Mouse (Mus musculus) CH12.LX (cell line): Measurements from ENCODE around the gene Gm11127. TPM values are rescaled to one million over a fixed set of nuclear protein-coding genes. Genes with fewer than 3 reads are reported as not detected.

Source experiments
- DNase-seq: peaks from one replicate; pipeline ENCODE4 v3.0.0-alpha.2; 2013; ENCODE audit errors: extremely low read depth
- H3K27ac ChIP-seq: 2 replicates; pipeline ENCODE4 v1.5.1; 2012; ENCODE audit warnings: low read depth, mild to moderate bottlenecking, control low read depth, moderate library complexity; ENCODE audit not compliant: insufficient read depth
- H3K27me3 ChIP-seq: replicated peaks from 2 replicates; pipeline ENCODE3; 2012; ENCODE audit warnings: inconsistent platforms
- H3K36me3 ChIP-seq, 2 experiments: replicated peaks in 1 of 2; 2 replicates each; pipeline versions ENCODE3 to v1.6.1; 2012; ENCODE audit warnings: inconsistent platforms in 1 of 2, low read length in 1 of 2, mild to moderate bottlenecking in 1 of 2, mixed read lengths in 1 of 2, moderate library complexity in 1 of 2; ENCODE audit not compliant: control insufficient read depth in 1 of 2, insufficient read depth in 1 of 2
- H3K4me1 ChIP-seq, 2 experiments: 2 replicates each; pipeline ENCODE4 v1.6.1; 2012; ENCODE audit warnings: inconsistent platforms in 1 of 2, moderate library complexity in 1 of 2; ENCODE audit not compliant: insufficient read depth in 2 of 2, control insufficient read depth in 1 of 2
- H3K4me2 ChIP-seq: 2 replicates; pipeline ENCODE4 v1.6.1; 2012; ENCODE audit warnings: low read depth, mild to moderate bottlenecking, control low read depth; ENCODE audit not compliant: poor library complexity, insufficient read depth, severe bottlenecking
- H3K4me3 ChIP-seq, 3 experiments: fragments of 150-350 bp in 1 of 3; sonication (generic) in 1 of 3; replicated peaks in 1 of 3; 2 replicates each; pipeline versions ENCODE3 to v1.5.1; 2011 to 2012; ENCODE audit warnings: low read depth in 2 of 3, low read length in 2 of 3, mild to moderate bottlenecking in 2 of 3, moderate library complexity in 2 of 3, control low read depth in 1 of 3, improper control_type of control experiment in 1 of 3, inconsistent platforms in 1 of 3, mixed read lengths in 1 of 3; ENCODE audit not compliant: poor library complexity in 1 of 3
- H3K79me2 ChIP-seq: replicated peaks from 2 replicates; pipeline ENCODE4 v1.6.1; 2012; ENCODE audit warnings: mild to moderate bottlenecking, moderate library complexity; ENCODE audit not compliant: control insufficient read depth, poor library complexity, insufficient read depth, severe bottlenecking; ENCODE audit errors: extremely low read depth
- H3K9ac ChIP-seq: 2 replicates; pipeline ENCODE4 v1.6.1; 2012; ENCODE audit warnings: low read depth, mild to moderate bottlenecking, control low read depth, moderate library complexity; ENCODE audit not compliant: insufficient read depth
- H3K9me3 ChIP-seq: replicated peaks from 2 replicates; pipeline ENCODE3; 2012; ENCODE audit warnings: low read length, inconsistent platforms, mixed read lengths
- CHD1 ChIP-seq: IDR thresholded peaks from 2 replicates; pipeline ENCODE4 v1.6.1; 2012; ENCODE audit warnings: low read depth, low read length, improper control_type of control experiment, inconsistent platforms
- CHD2 ChIP-seq: IDR thresholded peaks from 2 replicates; pipeline ENCODE4 v1.6.1; 2011; ENCODE audit warnings: low read length, improper control_type of control experiment
- CTCF ChIP-seq, 2 experiments: IDR thresholded peaks in 1 of 2; conservative IDR thresholded peaks in 1 of 2; 2 replicates each; pipeline ENCODE4 v1.5.1; 2011 to 2012; ENCODE audit warnings: low read depth in 2 of 2, low read length in 2 of 2, improper control_type of control experiment in 1 of 2, inconsistent platforms in 1 of 2, mild to moderate bottlenecking in 1 of 2, moderate library complexity in 1 of 2
- GABPA ChIP-seq: IDR thresholded peaks from 2 replicates; pipeline ENCODE4 v1.6.1; 2012; ENCODE audit warnings: low read depth, low read length, improper control_type of control experiment, inconsistent platforms; ENCODE audit not compliant: insufficient replicate concordance
- JUN ChIP-seq: IDR thresholded peaks from 2 replicates; pipeline ENCODE4 v1.6.1; 2011; ENCODE audit warnings: low read depth, mild to moderate bottlenecking, low read length, improper control_type of control experiment, moderate library complexity; ENCODE audit not compliant: insufficient read depth
- MAX ChIP-seq: IDR thresholded peaks from 2 replicates; pipeline ENCODE4 v1.6.1; 2011; ENCODE audit warnings: low read length, improper control_type of control experiment
- MAZ ChIP-seq: IDR thresholded peaks from 2 replicates; pipeline ENCODE4 v1.6.1; 2012; ENCODE audit warnings: low read depth, mild to moderate bottlenecking, inconsistent platforms, low read length, improper control_type of control experiment, moderate library complexity
- MYC ChIP-seq: IDR thresholded peaks from 2 replicates; pipeline ENCODE4 v1.6.1; 2011; ENCODE audit warnings: low read depth, mild to moderate bottlenecking, improper control_type of control experiment, low read length
- PAX5 ChIP-seq: IDR thresholded peaks from 2 replicates; pipeline ENCODE4 v1.6.1; 2012; ENCODE audit warnings: low read length, inconsistent platforms, mixed read lengths
- POLR2A ChIP-seq: IDR thresholded peaks from 2 replicates; pipeline ENCODE4 v1.6.1; 2011; ENCODE audit warnings: low read depth, mild to moderate bottlenecking, improper control_type of control experiment, low read length
- RAD21 ChIP-seq: IDR thresholded peaks from 2 replicates; pipeline ENCODE4 v1.6.1; 2011; ENCODE audit warnings: low read depth, mild to moderate bottlenecking, low read length, improper control_type of control experiment, moderate library complexity
- SIN3A ChIP-seq: IDR thresholded peaks from 2 replicates; pipeline ENCODE4 v1.6.1; 2012; ENCODE audit warnings: low read length, improper control_type of control experiment, inconsistent platforms
- SMC3 ChIP-seq: IDR thresholded peaks from 2 replicates; pipeline ENCODE4 v1.6.1; 2011; ENCODE audit warnings: low read depth, low read length, improper control_type of control experiment
- TBP ChIP-seq: conservative IDR thresholded peaks from 2 replicates; pipeline ENCODE4 v1.6.1; 2011; ENCODE audit warnings: low read depth, low read length, improper control_type of control experiment
- USF1 ChIP-seq: IDR thresholded peaks from 2 replicates; pipeline ENCODE4 v1.6.1; 2014; ENCODE audit warnings: low read depth, mild to moderate bottlenecking, inconsistent platforms, low read length, improper control_type of control experiment
- USF2 ChIP-seq: conservative IDR thresholded peaks from 2 replicates; pipeline ENCODE4 v1.6.1; 2011; ENCODE audit warnings: low read depth, low read length, improper control_type of control experiment
- ZC3H11A ChIP-seq: IDR thresholded peaks from 2 replicates; pipeline ENCODE4 v1.6.1; 2012; ENCODE audit warnings: low read depth, mild to moderate bottlenecking, inconsistent platforms, low read length, improper control_type of control experiment
- dilution Hi-C: fragments of 300-500 bp; cut with MboI; formaldehyde crosslinking; loops from 2 replicates; pipeline ENCODE4 v1.14.3; 2020; ENCODE audit warnings: low sequenced_read_pairs; ENCODE audit not compliant: extremely low pct_unique_long_range_greater_than_20kb, extremely low pct_ligation_motif_present
- in situ Hi-C: fragments of 300-500 bp; cut with MboI; formaldehyde crosslinking; loops from 3 replicates; pipeline ENCODE4 v1.14.3; 2019; ENCODE audit warnings: low sequenced_read_pairs, low pct_ligation_motif_present, low pct_unique_long_range_greater_than_20kb, mixed read lengths
- polyA plus RNA-seq: library from polyadenylated mRNA; unstranded; fragments of >175 nt; gene quantifications from 2 replicates; pipeline ENCODE4 v1.2.1, GENCODE M21; 2012; ENCODE audit warnings: low read depth; ENCODE audit not compliant: insufficient read length
- total RNA-seq, 2 experiments: library from RNA; depleted of rRNA; stranded (reverse); fragments of 300-350 nt in 1 of 2; fragments of >200 nt in 1 of 2; gene quantifications; 2 replicates each; pipeline ENCODE4 v1.2.3; 2012 to 2014

Gene Gm11127
- total and polyA plus RNA-seq, 3 experiments = 0.27 to 25.1 (median 2.0) TPM

GRCm38 (mm10) chr17:36025901-36026300 lies 32.3 kb downstream of the Gm11127 start:
- dilution Hi-C loops (no loop called here), in situ Hi-C loops (no loop called here)
- no peak for TF ChIP-seq USF1
- TF ChIP-seq USF2 = no peak
- TF ChIP-seq GABPA = no peak
- TF ChIP-seq MAX = no peak
- TF ChIP-seq CTCF (conservative IDR thresholded peaks at IDR 0.05 in 1 of 2, IDR thresholded peaks at IDR 0.05 in 1 of 2; ENCODE audit: low read depth in 2 of 2, low read length in 2 of 2) = no peak
- TF ChIP-seq POLR2A = no peak
- TF ChIP-seq PAX5 = no peak
- no peak for TF ChIP-seq CHD2
- TF ChIP-seq RAD21 = no peak
- TF ChIP-seq JUN = no peak
- no peak for TF ChIP-seq CHD1
- no peak for TF ChIP-seq SIN3A
- TF ChIP-seq, all 38 proteins: peak for 0
- DNase-seq = no peak
- H3K79me2 ChIP-seq = peaks cover 33% of the 10 kb centered on the region
- H3K9ac ChIP-seq = no peak overlapping the region
- no peak overlapping the region for H3K27ac ChIP-seq
- H3K4me1 ChIP-seq = peaks cover 10 to 24% of the 10 kb centered on the region in 2 experiments
- H3K4me3 ChIP-seq = no peak overlapping the region
- peaks cover 10 to 53% of the 10 kb centered on the region in 2 experiments for H3K36me3 ChIP-seq
- peaks cover 18% of the 10 kb centered on the region for H3K9me3 ChIP-seq
- H3K27me3 ChIP-seq = no peaks in the 10 kb centered on the region
- H3K4me2 ChIP-seq = no peak overlapping the region

DNA sequence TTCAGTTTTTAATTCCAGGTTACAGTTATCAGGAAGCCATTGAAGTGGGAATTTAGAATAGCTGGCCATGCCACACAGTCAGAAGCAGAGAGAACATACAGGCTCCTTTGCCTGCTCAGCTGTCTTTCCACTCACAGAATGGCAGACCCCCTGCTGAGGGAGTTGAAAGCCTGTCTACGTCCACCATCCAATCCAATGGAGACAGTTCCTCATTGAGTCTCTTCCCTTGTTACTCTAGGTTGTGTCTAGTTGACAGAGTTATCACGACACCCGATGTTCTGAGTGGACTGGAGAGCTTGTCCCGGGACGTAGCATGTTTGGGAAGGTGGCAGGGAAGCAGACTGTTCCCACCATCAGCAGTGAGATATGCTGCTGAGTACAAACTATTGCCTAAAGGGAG lies 33.0 kb downstream of the Gm11127 start:
- Histone ChIP-seq H3K4me3 (no peak overlapping the region), H3K4me2 (no peak overlapping the region), H3K79me2 (peaks cover 33% of the 10 kb centered on the region), H3K4me1 (peaks cover 10 to 24% of the 10 kb centered on the region in 2 experiments), H3K36me3 (peaks cover 10 to 53% of the 10 kb centered on the region in 2 experiments), H3K27me3 (no peaks in the 10 kb centered on the region), H3K9me3 (peaks cover 18% of the 10 kb centered on the region), H3K9ac (no peak overlapping the region), H3K27ac (no peak overlapping the region)
- in situ Hi-C loops = no loop called here
- TF ChIP-seq SIN3A = no peak
- no peak for TF ChIP-seq SMC3
- no peak for TF ChIP-seq ZC3H11A
- no peak for TF ChIP-seq PAX5
- TF ChIP-seq MYC = no peak
- no peak for TF ChIP-seq RAD21
- no peak for TF ChIP-seq MAZ
- TF ChIP-seq TBP = no peak
- TF ChIP-seq CHD1 = no peak
- no peak for DNase-seq
- dilution Hi-C loops = no loop called here
